Mouse (Mus musculus) bone marrow macrophage, adult 2 months (primary cell): Measurements from ENCODE around the gene Olfr520.

ENCODE experiments used
- CTCF ChIP-seq: IDR thresholded peaks from 2 replicates; pipeline ENCODE4 v1.5.1; 2012; ENCODE audit warnings: low read depth, mild to moderate bottlenecking, low read length, moderate library complexity
- POLR2A ChIP-seq: IDR thresholded peaks from 2 replicates; pipeline ENCODE4 v1.6.1; 2012; ENCODE audit warnings: mild to moderate bottlenecking, low read depth, low read length, borderline replicate concordance

DNA sequence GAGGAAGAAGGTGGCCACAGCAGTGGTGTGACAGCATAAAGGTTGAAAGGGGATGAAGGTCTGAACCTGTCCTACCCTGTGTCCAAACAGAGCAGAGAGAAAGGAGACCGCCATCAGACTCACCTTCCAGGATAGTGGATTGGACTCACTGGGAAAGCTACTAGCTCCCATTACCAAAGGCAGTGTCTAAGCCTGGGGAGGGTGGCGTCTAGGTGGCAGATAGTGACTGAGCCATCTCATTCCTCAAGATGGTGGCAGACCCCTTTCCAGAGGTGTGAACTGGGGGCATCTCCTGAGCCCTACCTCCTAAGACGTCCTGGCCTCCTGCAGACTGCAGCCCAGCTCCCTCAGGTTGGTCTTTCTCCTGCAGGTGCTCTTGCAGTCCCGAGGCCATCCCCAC lies 29.4 kb upstream of the Olfr520 start:
- no peak for TF ChIP-seq CTCF
- no peak for TF ChIP-seq POLR2A
